Mouse (Mus musculus) right cerebral cortex, postnatal 25 days (tissue): ENCODE results near the gene Smim20.

ENCODE experiments used
- DNase-seq: peaks from one replicate; pipeline ENCODE4 v3.0.0; 2022

The Smim20 gene

DNA sequence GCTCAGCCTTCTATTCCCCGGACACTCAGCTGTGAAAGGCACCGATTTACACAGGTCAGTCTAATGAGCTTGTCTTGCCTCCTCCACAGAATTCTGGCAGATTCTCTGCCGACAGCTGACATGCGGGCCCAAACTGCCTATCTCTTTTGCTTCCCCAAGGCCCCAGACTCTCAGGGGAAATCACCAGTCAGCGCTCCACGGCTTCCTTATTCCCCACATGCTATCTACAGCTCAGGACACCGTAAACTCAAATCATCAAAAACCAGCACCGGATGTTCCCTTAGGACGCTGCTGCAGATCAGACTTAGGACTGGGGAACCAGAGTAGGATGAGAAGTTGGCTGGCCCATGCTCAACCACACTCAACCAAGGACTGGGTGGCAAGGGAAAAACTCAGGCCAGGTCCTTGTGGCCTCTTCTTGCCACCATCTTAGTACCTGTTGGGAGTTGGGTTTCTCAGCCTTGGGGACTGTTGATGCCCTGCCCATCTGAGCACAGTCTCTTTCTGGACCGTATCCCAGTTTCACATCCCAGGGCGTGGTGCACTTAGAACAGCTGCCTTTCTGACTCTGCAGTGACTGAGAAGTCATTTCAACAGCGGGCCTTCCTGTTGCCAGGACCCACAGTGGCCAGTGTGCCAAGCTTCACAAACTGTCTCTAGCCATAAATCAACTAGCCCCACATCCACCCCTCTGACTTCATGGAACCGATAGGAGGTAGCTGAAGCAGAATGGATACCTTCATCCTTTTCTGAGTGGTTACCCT lies 47.7 kb downstream of the Smim20 start:
- DNase-seq: no peak

DNA sequence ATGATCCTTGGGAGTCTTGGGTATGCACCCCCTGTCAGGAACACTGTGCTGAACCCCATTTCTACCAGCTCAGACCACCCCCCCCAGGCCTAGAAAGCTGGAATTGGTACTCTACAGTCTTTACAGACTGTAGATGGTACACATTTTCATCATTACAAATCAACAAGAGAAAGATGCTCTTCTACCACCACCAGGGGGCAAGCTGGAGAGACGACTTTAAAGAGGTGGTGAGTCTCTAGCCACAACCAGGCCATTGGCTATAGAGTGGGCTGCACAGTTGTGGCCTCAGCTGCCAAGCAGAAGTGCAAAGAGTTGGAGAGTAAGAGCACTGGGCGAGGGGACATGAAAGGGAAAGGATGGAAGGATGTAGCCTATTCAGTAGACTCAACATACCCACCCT lies 48.9 kb downstream of the Smim20 start:
- no peak for DNase-seq

DNA sequence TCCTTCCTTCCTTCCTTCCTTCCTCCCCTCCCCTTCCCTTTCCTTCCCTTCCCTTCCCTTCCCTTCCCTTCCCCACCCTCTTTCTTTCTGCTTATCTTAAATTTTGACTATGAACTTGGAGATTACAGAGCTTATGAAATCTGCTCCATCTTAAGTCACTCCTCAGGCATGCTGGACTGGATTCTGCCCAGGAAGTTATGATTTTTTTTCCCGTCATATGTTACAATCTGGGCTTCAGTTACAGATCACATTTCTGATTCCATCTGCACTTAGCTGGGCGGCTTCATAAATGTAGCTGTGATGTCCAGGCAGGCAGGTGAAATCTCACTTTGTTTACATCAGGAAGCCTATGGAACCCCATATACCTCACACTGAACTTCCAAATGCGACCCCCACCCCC lies 50.5 kb downstream of the Smim20 start:
- no peak for DNase-seq

DNA sequence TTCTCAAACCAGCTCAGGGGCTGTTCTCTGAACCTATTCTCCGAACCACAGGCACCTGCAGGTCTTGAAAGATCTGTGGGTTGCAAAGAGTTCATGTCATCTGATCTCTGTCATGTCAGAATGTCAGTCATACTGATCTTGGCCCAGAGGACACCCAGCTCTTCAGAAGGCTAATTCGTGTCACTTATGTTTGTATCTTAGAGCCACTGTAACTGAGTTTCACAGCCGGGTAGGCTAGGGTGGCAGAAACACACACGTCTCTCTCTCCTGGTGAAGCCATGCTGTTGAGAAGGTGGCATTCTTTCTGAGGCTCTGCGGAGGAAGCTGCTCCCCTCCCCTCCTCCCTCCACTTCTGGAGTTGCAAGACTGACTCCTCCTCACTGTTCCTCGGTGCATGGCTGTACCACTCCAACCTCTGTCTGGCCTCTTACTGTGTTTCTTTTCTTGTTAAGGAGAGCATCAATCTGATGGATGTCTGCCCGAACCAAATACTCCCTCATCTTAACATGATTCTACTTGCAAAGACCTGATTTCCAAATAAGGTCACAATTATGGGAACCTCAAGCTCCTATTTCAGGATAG lies 51.1 kb downstream of the Smim20 start:
- DNase-seq: no peak

DNA sequence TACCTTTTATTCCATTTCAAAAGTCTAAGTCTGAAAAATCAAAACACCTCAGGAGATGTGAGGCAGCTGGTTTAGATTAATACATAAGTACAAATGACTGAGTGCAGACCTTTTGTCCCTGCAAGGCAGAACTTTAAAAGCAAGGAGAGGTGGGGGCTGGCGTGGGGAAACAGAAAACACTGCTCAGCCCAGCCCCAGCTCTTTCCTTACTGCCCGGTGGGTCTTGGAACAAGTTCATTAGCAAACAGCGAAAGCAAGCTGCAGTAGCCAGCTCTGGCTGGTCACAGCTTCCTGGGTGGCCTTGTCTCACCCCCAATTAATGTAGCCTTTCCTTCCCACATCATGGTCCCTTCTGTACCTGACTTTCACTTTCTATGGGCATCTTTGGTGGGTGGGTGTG lies 53.4 kb downstream of the Smim20 start:
- DNase-seq: no peak

DNA sequence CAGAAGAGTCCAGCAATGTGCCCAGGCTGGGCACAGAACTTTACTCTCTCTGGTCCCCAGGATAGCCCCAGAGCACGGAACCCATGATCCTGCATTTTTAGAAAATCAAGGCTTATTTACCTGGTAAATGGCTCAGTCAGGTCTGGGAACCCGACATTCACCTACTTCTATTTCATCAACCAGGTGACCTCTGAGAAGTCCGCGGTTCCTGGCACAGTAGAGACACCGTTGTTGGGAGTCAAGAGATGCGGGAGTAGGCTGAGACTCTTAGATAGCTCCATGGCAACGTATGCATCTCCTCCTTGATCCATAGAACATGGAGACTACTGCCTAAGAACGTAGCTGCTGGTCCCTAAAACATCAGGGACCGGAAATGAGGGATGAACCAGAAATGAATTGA lies 55.0 kb downstream of the Smim20 start:
- no peak for DNase-seq

DNA sequence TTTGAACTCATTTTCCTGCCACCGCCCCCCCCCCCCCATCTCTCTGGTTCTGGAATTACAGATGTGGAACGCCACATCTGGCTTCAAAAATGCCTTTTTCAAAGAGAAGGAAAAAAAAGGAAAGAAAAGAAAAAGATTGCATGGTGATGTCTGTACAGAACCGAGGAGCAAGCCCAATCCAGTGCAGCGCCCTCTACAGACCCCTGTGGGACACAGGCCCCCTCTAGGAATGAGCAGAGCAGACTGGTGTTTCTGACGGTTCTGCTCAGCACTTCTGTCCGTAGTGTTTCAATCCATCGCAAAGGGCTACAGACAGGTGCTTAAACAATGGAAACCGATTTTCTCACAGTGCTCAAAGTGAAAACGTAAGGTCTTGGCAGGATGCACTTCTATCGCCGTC lies 55.6 kb downstream of the Smim20 start:
- no peak for DNase-seq

DNA sequence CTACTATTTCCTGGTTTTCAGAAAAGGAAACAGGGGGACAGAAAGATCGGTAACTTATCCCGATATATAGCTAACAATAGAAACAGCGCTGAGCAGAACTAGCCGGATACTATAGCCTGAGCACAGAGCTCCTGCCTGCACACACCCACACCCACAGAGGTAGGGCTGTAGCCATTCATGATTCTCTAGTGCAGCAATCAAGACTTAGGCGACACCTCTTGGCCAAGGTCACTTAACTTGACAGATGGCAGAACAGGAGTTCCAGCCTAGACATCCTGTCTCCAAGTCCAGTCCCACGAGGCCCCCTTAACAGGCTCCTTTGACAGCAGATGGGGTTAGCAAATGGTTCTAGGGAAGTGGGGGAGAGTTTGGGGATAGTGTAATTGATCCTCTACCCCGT lies 56.2 kb downstream of the Smim20 start:
- no peak for DNase-seq

DNA sequence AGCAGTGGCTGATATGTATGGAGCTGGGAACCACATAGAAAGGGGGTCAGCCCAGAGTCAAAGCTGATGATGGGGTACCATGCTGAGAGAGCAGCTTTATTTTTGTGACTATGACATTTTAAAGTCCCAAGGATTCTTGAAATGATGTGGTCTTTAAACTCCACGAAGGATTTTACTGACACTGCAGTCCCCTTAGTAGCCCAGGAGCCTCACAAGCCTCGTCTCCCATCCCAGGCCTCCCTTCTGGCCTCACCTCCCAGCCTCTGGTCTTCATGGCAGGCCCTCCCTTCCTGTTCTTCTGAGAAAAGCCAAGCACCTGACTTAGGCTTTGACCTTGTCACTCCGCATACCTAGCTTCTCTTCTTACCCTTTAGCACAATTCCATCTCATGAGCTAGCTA lies 57.4 kb downstream of the Smim20 start:
- no peak for DNase-seq

DNA sequence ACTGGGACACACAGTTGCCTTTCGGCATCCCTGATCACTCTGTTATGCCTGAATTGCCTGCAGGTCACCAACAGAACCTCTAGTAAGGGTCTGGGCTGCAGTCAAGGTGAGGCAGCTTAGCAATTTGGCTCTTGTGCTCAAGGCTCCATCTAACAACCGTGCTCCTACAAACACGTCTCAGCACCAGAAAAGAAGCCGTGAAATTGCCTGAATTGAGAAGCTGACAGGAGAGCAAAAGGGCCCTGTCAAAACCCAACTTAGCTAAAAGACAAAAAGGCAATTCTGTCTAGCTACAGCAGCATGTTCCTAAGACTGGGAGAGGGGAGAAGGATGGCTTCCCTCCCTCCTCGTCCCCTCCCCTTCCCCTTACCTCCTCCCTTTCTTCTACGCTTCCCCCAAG lies 57.9 kb downstream of the Smim20 start:
- DNase-seq: no peak

DNA sequence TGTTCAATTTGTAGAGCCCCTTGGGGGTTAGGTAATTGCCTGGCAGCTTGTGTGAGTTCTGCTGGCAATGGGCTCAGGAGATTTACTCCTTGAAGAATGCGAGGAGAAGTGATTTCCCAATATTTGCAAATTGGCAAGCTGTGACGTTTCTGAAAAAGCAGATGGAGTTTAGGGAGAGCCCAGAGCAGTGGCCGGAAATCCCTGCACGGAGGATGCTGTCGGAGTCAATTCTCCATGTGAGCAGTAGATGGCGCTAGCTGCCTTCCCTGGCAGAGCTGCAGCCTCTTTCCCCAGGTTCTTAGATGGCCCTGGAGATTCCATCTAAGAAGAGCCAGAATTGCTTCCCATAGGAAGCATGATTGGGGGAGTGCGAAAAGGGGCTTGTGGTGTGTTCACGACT lies 59.1 kb downstream of the Smim20 start:
- DNase-seq: peak; percentile 76

DNA sequence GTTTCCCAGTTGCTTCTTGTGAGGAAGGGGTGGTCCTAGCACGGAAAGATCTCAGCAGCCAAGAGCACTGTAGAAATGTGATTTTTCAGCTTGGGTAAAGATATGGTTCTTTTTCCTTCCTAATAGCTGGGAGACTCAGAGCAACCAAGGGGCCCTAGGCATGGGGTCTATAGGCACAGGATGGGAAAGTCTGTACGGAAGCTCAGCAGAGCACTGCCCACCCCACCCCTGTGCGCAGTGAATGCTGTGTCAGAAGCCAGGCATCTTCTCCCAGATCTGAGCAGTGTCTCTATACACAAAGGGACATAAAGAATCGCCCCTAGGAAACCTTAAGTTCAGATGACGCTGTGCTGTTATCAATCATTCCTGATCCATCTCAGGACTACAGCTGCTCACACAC lies 59.6 kb downstream of the Smim20 start:
- no peak for DNase-seq
